Mouse (Mus musculus) embryonic facial prominence, embryonic 12.5 days (tissue): ENCODE measurements around the gene Coq10a. TPM values are rescaled to one million over a fixed set of nuclear protein-coding genes. Genes with fewer than 3 reads are reported as not detected.

Source experiments
- ATAC-seq: fragments of 200-750 bp; cut with Nextera tagmentation; 2 replicates; pipeline ENCODE4 v1.8.0; 2017; ENCODE audit not compliant: insufficient number of reproducible peaks, insufficient read depth, low FRiP score, low TSS enrichment
- H3K27ac ChIP-seq: fragments of 300-500 bp; sonication (generic); 2 replicates; pipeline ENCODE4 v1.5.1; 2016; ENCODE audit warnings: mild to moderate bottlenecking
- H3K27me3 ChIP-seq: fragments of 300-500 bp; sonication (generic); 2 replicates; pipeline ENCODE4 v1.6.1; 2016; ENCODE audit warnings: mild to moderate bottlenecking, moderate library complexity
- H3K36me3 ChIP-seq: fragments of 300-500 bp; sonication (generic); 2 replicates; pipeline ENCODE4 v1.6.1; 2016; ENCODE audit warnings: mild to moderate bottlenecking
- H3K4me1 ChIP-seq: fragments of 300-500 bp; sonication (generic); 2 replicates; pipeline ENCODE4 v1.6.1; 2016
- H3K4me2 ChIP-seq: fragments of 300-500 bp; sonication (generic); replicated peaks from 2 replicates; pipeline ENCODE4 v1.6.1; 2016; ENCODE audit warnings: mild to moderate bottlenecking, moderate library complexity
- H3K4me3 ChIP-seq: fragments of 300-500 bp; sonication (generic); 2 replicates; pipeline ENCODE4 v1.5.1; 2016; ENCODE audit warnings: mild to moderate bottlenecking
- H3K9ac ChIP-seq: fragments of 300-500 bp; sonication (generic); 2 replicates; pipeline ENCODE4 v1.6.1; 2016; ENCODE audit warnings: mild to moderate bottlenecking, moderate library complexity
- H3K9me3 ChIP-seq: fragments of 300-500 bp; sonication (generic); 2 replicates; pipeline ENCODE4 v1.6.1; 2016; ENCODE audit warnings: mild to moderate bottlenecking, moderate library complexity
- WGBS: fragments of 180-500 bp; shearing (Covaris S2); methylation state at CpG from one replicate; pipeline ENCODE4 v1.1.7; 2016; 5-methylcytosine and 5-hydroxymethylcytosine counted together
- polyA plus RNA-seq: library from polyadenylated mRNA; unstranded; fragments of >200 nt; fragmentation: Nextera tagmentation; extraction: Ambion mirVana; gene quantifications from 2 replicates; pipeline ENCODE4 v1.2.1, GENCODE M21; 2016

Coq10a gene
- polyA plus RNA-seq, 1 experiment from 2014 or later: 15.0 TPM

GRCm38 (mm10) chr10:128370021-128370420 lies 1.2 kb upstream of the Coq10a start:
- Histone ChIP-seq H3K9me3 (no peaks in the 10 kb centered on the region), H3K4me3 (no peak overlapping the region), H3K4me1 (peaks cover 8% of the 10 kb centered on the region), H3K27me3 (no peaks in the 10 kb centered on the region), H3K9ac (no peak overlapping the region), H3K36me3 (peaks cover 9% of the 10 kb centered on the region; the same call in 1 of the 2 replicates), H3K4me2 (no peak overlapping the region), H3K27ac (no peak overlapping the region)
- ATAC-seq: no peak
- WGBS: 68% methylated on average over 5 of the region's 6 CpGs

GRCm38 (mm10) chr10:128369599-128369998 lies 802 bp upstream of the Coq10a start:
- Histone ChIP-seq H3K4me1 (peaks cover 8% of the 10 kb centered on the region), H3K27ac (peak overlapping the region; percentile 94)
- WGBS: 79% methylated on average over 6 of the region's 6 CpGs

GRCm38 (mm10) chr10:128369218-128369543 lies 384 bp upstream of the Coq10a start:
- Histone ChIP-seq H3K4me1 (peaks cover 8% of the 10 kb centered on the region), H3K36me3 (peaks cover 16% of the 10 kb centered on the region; the same call in 1 of the 2 replicates), H3K9me3 (no peaks in the 10 kb centered on the region), H3K27me3 (no peaks in the 10 kb centered on the region), H3K4me3 (peak overlapping the region; percentile 73), H3K4me2 (peak overlapping the region; percentile 91), H3K27ac (peak overlapping the region; percentile 94), H3K9ac (peak overlapping the region; percentile 75)
- no peak for ATAC-seq
- WGBS: 4% methylated on average over 9 of the region's 9 CpGs

More at GRCm38 (mm10) chr10:128369599-128369998, 802 bp upstream of the Coq10a start:
- Histone ChIP-seq H3K36me3 (peaks cover 12% of the 10 kb centered on the region; the same call in 1 of the 2 replicates), H3K27me3 (no peaks in the 10 kb centered on the region), H3K9ac (no peak overlapping the region), H3K4me2 (peak overlapping the region; percentile 91), H3K4me3 (peak overlapping the region; percentile 73; the same call in 1 of the 2 replicates), H3K9me3 (no peaks in the 10 kb centered on the region)
- ATAC-seq: no peak

- Histone ChIP-seq H3K9me3 (no peaks in the 10 kb centered on the region), H3K4me2 (peak overlapping the region; percentile 91), H3K9ac (peak overlapping the region; percentile 75), H3K4me3 (peak overlapping the region; percentile 73), H3K4me1 (peaks cover 8% of the 10 kb centered on the region), H3K27ac (peak overlapping the region; percentile 94), H3K36me3 (peaks cover 23% of the 10 kb centered on the region), H3K27me3 (no peaks in the 10 kb centered on the region)
- 20% methylated on average over 19 of the region's 19 CpGs for WGBS
- ATAC-seq: no peak
Observed at GRCm38 (mm10) chr10:128367899-128368401, 847 bp downstream of the Coq10a start.

GRCm38 (mm10) chr10:128362568-128362967 lies 6.2 kb downstream of the Coq10a start:
- no peaks in the 10 kb centered on the region for H3K27me3 ChIP-seq
- peaks cover 71% of the 10 kb centered on the region for H3K36me3 ChIP-seq
- no peak overlapping the region for H3K4me2 ChIP-seq
- H3K27ac ChIP-seq: no peak overlapping the region
- H3K9ac ChIP-seq: no peak overlapping the region
- H3K9me3 ChIP-seq: no peaks in the 10 kb centered on the region
- H3K4me3 ChIP-seq: no peak overlapping the region
- peaks cover 2% of the 10 kb centered on the region for H3K4me1 ChIP-seq
- WGBS: 48% methylated on average over 3 of the region's 3 CpGs
- ATAC-seq: no peak

- Histone ChIP-seq H3K9ac (no peak overlapping the region), H3K36me3 (peaks cover 77% of the 10 kb centered on the region), H3K4me3 (no peak overlapping the region), H3K27me3 (no peaks in the 10 kb centered on the region), H3K27ac (no peak overlapping the region), H3K4me2 (no peak overlapping the region), H3K9me3 (no peaks in the 10 kb centered on the region), H3K4me1 (no peaks in the 10 kb centered on the region)
- 95% methylated on average over 6 of the region's 6 CpGs for WGBS
- no peak for ATAC-seq
Observed at GRCm38 (mm10) chr10:128361836-128362235, 7.0 kb downstream of the Coq10a start.

- Histone ChIP-seq H3K9me3 (no peaks in the 10 kb centered on the region), H3K27ac (no peak overlapping the region), H3K4me1 (no peaks in the 10 kb centered on the region), H3K36me3 (peaks cover 79% of the 10 kb centered on the region), H3K4me3 (no peak overlapping the region), H3K9ac (no peak overlapping the region), H3K4me2 (no peak overlapping the region), H3K27me3 (no peaks in the 10 kb centered on the region)
- 93% methylated on average over 6 of the region's 6 CpGs for WGBS
- ATAC-seq: no peak
Observed at GRCm38 (mm10) chr10:128359226-128359625, 9.6 kb downstream of the Coq10a start.

GRCm38 (mm10) chr10:128358796-128359195 lies 10.0 kb downstream of the Coq10a start:
- no peak overlapping the region for H3K4me2 ChIP-seq
- H3K36me3 ChIP-seq: peaks cover 82% of the 10 kb centered on the region
- H3K27ac ChIP-seq: no peak overlapping the region
- no peaks in the 10 kb centered on the region for H3K4me1 ChIP-seq
- ATAC-seq: no peak
- 55% methylated on average over 2 of the region's 2 CpGs for WGBS
- no peaks in the 10 kb centered on the region for H3K27me3 ChIP-seq
- H3K9ac ChIP-seq: no peak overlapping the region
- H3K9me3 ChIP-seq: no peaks in the 10 kb centered on the region
- no peak overlapping the region for H3K4me3 ChIP-seq

- H3K9me3 ChIP-seq: no peaks in the 10 kb centered on the region
- H3K27me3 ChIP-seq: no peaks in the 10 kb centered on the region
- no peak overlapping the region for H3K4me2 ChIP-seq
- H3K9ac ChIP-seq: no peak overlapping the region
- 91% methylated on average over 8 of the region's 8 CpGs for WGBS
- no peak for ATAC-seq
- peaks cover 30% of the 10 kb centered on the region for H3K36me3 ChIP-seq
- H3K4me1 ChIP-seq: peaks cover 6% of the 10 kb centered on the region; the same call in 1 of the 2 replicates
- H3K27ac ChIP-seq: no peak overlapping the region
- no peak overlapping the region for H3K4me3 ChIP-seq
Observed at GRCm38 (mm10) chr10:128347541-128347940, 21.3 kb downstream of the Coq10a start.

GRCm38 (mm10) chr10:128344568-128345275 lies 24.1 kb downstream of the Coq10a start:
- Histone ChIP-seq H3K27ac (0 out of 2 replicates have a peak overlapping the region, but pooled peaks have one; percentile 42), H3K4me2 (no peak overlapping the region), H3K27me3 (no peaks in the 10 kb centered on the region), H3K9me3 (no peaks in the 10 kb centered on the region), H3K4me1 (peaks cover 9% of the 10 kb centered on the region; the same call in 1 of the 2 replicates), H3K9ac (no peak overlapping the region), H3K36me3 (0 out of 2 replicates have a peak, but pooled peaks cover 8% of the 10 kb centered on the region), H3K4me3 (no peak overlapping the region)
- WGBS: 62% methylated on average over 7 of the region's 7 CpGs
- 0 out of 2 replicates have a peak, but pooled peaks have one; percentile 28 for ATAC-seq

GRCm38 (mm10) chr10:128343436-128343835 lies 25.4 kb downstream of the Coq10a start:
- H3K27ac ChIP-seq: no peak overlapping the region
- no peaks in the 10 kb centered on the region for H3K27me3 ChIP-seq
- no peaks in the 10 kb centered on the region for H3K9me3 ChIP-seq
- WGBS: 89% methylated on average over 1 of the region's 1 CpGs
- H3K4me1 ChIP-seq: peaks cover 20% of the 10 kb centered on the region
- 0 out of 2 replicates have a peak, but pooled peaks cover 7% of the 10 kb centered on the region for H3K36me3 ChIP-seq
- no peak overlapping the region for H3K4me3 ChIP-seq
- H3K4me2 ChIP-seq: no peak overlapping the region
- no peak for ATAC-seq
- no peak overlapping the region for H3K9ac ChIP-seq

GRCm38 (mm10) chr10:128340257-128340656 lies 28.5 kb downstream of the Coq10a start:
- 82% methylated on average over 2 of the region's 2 CpGs for WGBS
- H3K36me3 ChIP-seq: 0 out of 2 replicates have a peak, but pooled peaks cover 7% of the 10 kb centered on the region
- ATAC-seq: no peak
- H3K4me3 ChIP-seq: no peak overlapping the region
- H3K27me3 ChIP-seq: no peaks in the 10 kb centered on the region
- H3K9me3 ChIP-seq: no peaks in the 10 kb centered on the region
- no peak overlapping the region for H3K9ac ChIP-seq
- H3K27ac ChIP-seq: no peak overlapping the region
- no peak overlapping the region for H3K4me2 ChIP-seq
- peaks cover 28% of the 10 kb centered on the region for H3K4me1 ChIP-seq
